Mouse (Mus musculus) lung, embryonic 16.5 days (tissue): Measurements from ENCODE around the gene Plch1. TPM values are rescaled to one million over a fixed set of nuclear protein-coding genes. Genes with fewer than 3 reads are reported as not detected.

Experiments
- ATAC-seq: fragments of 200-750 bp; cut with Nextera tagmentation; 2 replicates; pipeline ENCODE4 v1.8.0; 2017; ENCODE audit warnings: low read depth, mild to moderate bottlenecking, moderate library complexity
- H3K27ac ChIP-seq: fragments of 300-500 bp; sonication (generic); 2 replicates; pipeline ENCODE4 v1.5.1; 2014; ENCODE audit warnings: mild to moderate bottlenecking, control low read depth, low read length
- H3K27me3 ChIP-seq: fragments of 300-500 bp; sonication (generic); 2 replicates; pipeline ENCODE4 v1.6.1; 2014; ENCODE audit warnings: low read depth, low read length, mixed read lengths; ENCODE audit not compliant: control insufficient read depth, insufficient read depth
- H3K36me3 ChIP-seq: fragments of 300-500 bp; sonication (generic); 2 replicates; pipeline ENCODE4 v1.6.1; 2014; ENCODE audit warnings: low read length; ENCODE audit not compliant: control insufficient read depth, insufficient read depth
- H3K4me1 ChIP-seq: fragments of 300-500 bp; sonication (generic); replicated peaks from 2 replicates; pipeline ENCODE4 v1.6.1; 2014; ENCODE audit warnings: low read length, mixed read lengths; ENCODE audit not compliant: control insufficient read depth, insufficient read depth
- H3K4me2 ChIP-seq: fragments of 300-500 bp; sonication (generic); 2 replicates; pipeline ENCODE4 v1.6.1; 2014; ENCODE audit warnings: low read depth, low read length, control low read depth
- H3K4me3 ChIP-seq: fragments of 300-500 bp; sonication (generic); 2 replicates; pipeline ENCODE4 v1.5.1; 2014; ENCODE audit warnings: mild to moderate bottlenecking, low read length, control low read depth
- H3K9ac ChIP-seq: fragments of 300-500 bp; sonication (generic); 2 replicates; pipeline ENCODE4 v1.6.1; 2014; ENCODE audit warnings: low read length, control low read depth
- H3K9me3 ChIP-seq: fragments of 300-500 bp; sonication (generic); 2 replicates; pipeline ENCODE4 v1.6.1; 2016; ENCODE audit warnings: low read length; ENCODE audit not compliant: control insufficient read depth
- WGBS: fragments of 180-500 bp; shearing (Covaris S2); extraction: QIAGEN DNeasy Blood & Tissue Kit; methylation state at CpG from one replicate; pipeline ENCODE4 v1.1.7; 2014; 5-methylcytosine and 5-hydroxymethylcytosine counted together
- polyA plus RNA-seq: library from polyadenylated mRNA; unstranded; fragments of >200 nt; fragmentation: Nextera tagmentation; extraction: Ambion mirVana; gene quantifications from 2 replicates; pipeline ENCODE4 v1.2.1, GENCODE M21; 2015

The Plch1 gene
- polyA plus RNA-seq, 1 experiment from 2014 or later, result 5.4 TPM

DNA sequence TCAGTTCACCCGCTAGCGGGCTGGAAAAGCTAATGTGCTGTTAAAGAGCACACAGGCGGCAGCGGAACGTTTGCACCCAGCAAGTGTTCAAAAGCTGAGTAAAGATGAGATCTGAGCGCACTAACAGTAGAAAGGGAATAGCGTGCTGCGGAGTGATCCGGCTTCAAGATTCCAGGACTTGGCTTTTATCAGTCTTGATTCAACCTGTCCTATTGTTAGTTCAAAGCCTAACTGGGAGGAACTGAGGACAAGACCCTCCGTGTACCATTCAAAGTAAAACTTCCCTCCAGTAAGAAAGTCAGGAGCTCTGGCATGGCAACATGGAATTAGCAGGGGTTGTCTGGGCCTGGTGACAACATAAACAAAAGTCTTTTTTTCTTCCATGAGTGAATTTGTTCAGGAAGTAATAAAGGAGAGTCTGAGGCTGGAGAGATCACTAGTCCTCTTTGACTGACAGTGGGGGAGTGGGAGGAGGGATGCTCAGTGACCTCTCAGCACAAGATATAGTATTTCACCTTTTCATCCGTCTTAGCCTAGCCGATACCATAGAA, 824 bp upstream of the Plch1 start:
- ATAC-seq, result no peak
- H3K4me1 ChIP-seq, result peaks cover 6% of the 10 kb centered on the region; the same call in 1 of the 2 replicates
- H3K9ac ChIP-seq, result no peak overlapping the region
- 2% methylated on average over 12 of the region's 12 CpGs for WGBS
- H3K36me3 ChIP-seq, result no peaks in the 10 kb centered on the region
- H3K27ac ChIP-seq, result no peak overlapping the region
- no peaks in the 10 kb centered on the region for H3K9me3 ChIP-seq
- H3K4me3 ChIP-seq, result peak overlapping the region; percentile 76
- H3K4me2 ChIP-seq, result peak overlapping the region; percentile 99
- peaks cover 5% of the 10 kb centered on the region; the same call in 1 of the 2 replicates for H3K27me3 ChIP-seq

DNA sequence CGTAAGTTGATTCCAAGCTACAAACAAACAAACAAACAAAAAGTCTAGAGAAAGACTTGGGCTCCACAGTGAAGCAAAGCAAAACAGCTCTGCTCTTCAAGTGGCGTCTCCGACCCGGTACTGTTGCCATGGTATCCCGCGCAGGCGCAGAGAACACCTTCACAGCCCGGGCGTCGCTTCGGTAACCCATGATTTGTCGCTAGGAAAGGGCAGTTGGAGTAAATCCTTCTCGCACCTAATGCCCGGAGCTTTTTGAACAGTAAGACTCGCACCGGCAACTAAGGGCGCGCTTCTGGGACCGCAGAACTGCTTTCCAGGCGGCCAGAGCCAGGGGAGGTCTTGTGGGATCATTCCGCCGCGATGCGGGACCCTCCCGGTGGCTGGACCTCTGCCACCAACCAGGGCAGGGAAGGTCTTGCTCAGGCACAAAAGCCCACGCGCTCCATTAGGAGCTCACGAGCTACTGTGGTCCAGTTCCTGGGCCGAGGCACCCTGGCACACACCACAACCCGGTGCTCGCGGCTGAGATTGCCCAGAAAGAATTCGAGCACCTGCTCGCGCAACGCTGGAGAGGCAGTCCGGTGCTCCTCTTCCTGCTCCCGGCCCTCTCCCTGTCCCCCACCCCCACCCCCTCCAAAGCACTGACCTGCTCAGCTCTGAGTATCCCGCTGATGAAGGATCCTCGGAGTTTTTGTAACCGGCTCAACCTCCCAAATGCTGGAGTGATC, 527 bp downstream of the Plch1 start:
- Histone ChIP-seq H3K9me3 (no peaks in the 10 kb centered on the region), H3K4me1 (peaks cover 8% of the 10 kb centered on the region; the same call in 1 of the 2 replicates), H3K9ac (peak overlapping the region; percentile 69), H3K27ac (peak overlapping the region; percentile 86), H3K4me2 (peak overlapping the region; percentile 99), H3K4me3 (peak overlapping the region; percentile 76), H3K27me3 (peaks cover 5% of the 10 kb centered on the region; the same call in 1 of the 2 replicates), H3K36me3 (no peaks in the 10 kb centered on the region)
- ATAC-seq, result peak; percentile 86
- under 1% methylated on average over 40 of the region's 41 CpGs for WGBS

DNA sequence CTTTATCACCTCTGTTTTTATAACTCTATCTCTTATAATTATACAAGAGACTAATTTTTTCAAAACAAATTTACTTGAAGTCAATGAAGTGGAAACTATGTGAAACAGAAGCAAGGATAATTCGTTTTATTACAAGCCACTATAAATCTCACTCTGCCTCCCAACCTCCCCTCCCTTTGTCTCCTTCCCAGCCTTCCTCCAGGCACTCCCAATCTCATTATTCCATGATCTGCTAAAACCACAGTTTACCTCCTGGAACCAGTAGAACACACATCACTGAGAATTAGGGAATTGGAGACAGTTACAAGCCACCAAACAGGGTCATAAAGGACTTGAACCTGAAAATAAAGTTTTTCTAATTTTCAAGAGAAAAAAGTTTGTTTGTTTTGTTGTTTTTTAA, 2.1 kb downstream of the Plch1 start:
- Histone ChIP-seq H3K27me3 (peaks cover 5% of the 10 kb centered on the region; the same call in 1 of the 2 replicates), H3K27ac (no peak overlapping the region), H3K36me3 (no peaks in the 10 kb centered on the region), H3K4me2 (no peak overlapping the region), H3K9me3 (no peaks in the 10 kb centered on the region), H3K4me1 (peaks cover 8% of the 10 kb centered on the region; the same call in 1 of the 2 replicates), H3K4me3 (no peak overlapping the region), H3K9ac (no peak overlapping the region)
- no peak for ATAC-seq
- 38% methylated on average over 1 of the region's 1 CpGs for WGBS

- Histone ChIP-seq H3K9ac (no peak overlapping the region), H3K4me2 (no peak overlapping the region), H3K9me3 (no peaks in the 10 kb centered on the region), H3K27ac (no peak overlapping the region), H3K36me3 (no peaks in the 10 kb centered on the region), H3K27me3 (peaks cover 5% of the 10 kb centered on the region; the same call in 1 of the 2 replicates), H3K4me1 (peaks cover 8% of the 10 kb centered on the region; the same call in 1 of the 2 replicates), H3K4me3 (no peak overlapping the region)
- no peak for ATAC-seq
- WGBS, result 76% methylated on average over 4 of the region's 4 CpGs
Measured at GRCm38 (mm10) chr3:63896303-63896702, 3.0 kb downstream of the Plch1 start.

- WGBS, result 74% methylated on average over 2 of the region's 2 CpGs
- no peak overlapping the region for H3K4me2 ChIP-seq
- no peak for ATAC-seq
- peaks cover 8% of the 10 kb centered on the region; the same call in 1 of the 2 replicates for H3K4me1 ChIP-seq
- peaks cover 5% of the 10 kb centered on the region; the same call in 1 of the 2 replicates for H3K27me3 ChIP-seq
- H3K4me3 ChIP-seq, result no peak overlapping the region
- H3K9ac ChIP-seq, result no peak overlapping the region
- no peaks in the 10 kb centered on the region for H3K36me3 ChIP-seq
- no peak overlapping the region for H3K27ac ChIP-seq
- H3K9me3 ChIP-seq, result no peaks in the 10 kb centered on the region
Measured at GRCm38 (mm10) chr3:63895786-63896185, 3.5 kb downstream of the Plch1 start.

DNA sequence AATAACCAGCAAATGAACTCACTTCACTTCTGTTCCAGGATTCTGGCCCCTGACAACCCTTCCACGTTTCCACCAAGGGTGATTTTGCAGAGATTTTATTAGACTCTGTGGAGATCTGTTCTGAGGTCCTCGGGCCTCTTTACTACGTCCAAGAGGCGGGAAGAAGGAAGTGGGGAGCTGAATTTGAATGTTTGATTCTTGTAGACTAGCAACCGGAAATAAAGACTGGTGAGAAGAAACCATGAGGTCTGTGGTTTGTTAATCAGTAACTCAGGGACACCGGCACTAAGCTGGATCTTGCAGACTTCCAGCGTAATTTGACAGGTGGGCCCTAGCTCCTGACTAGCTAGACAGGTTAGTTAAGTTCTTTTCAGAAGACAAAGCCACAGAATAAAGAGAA, 5.6 kb downstream of the Plch1 start:
- Histone ChIP-seq H3K27me3 (no peaks in the 10 kb centered on the region; the same call in 1 of the 2 replicates), H3K36me3 (no peaks in the 10 kb centered on the region), H3K9ac (no peak overlapping the region; the same call in 1 of the 2 replicates), H3K27ac (peak overlapping the region; percentile 58), H3K9me3 (no peaks in the 10 kb centered on the region), H3K4me1 (peaks cover 5% of the 10 kb centered on the region; the same call in 1 of the 2 replicates), H3K4me3 (peak overlapping the region; percentile 31), H3K4me2 (peak overlapping the region; percentile 30)
- 36% methylated on average over 7 of the region's 7 CpGs for WGBS
- ATAC-seq, result peak; percentile 77

GRCm38 (mm10) chr3:63892154-63892553, 7.1 kb downstream of the Plch1 start:
- ATAC-seq, result no peak
- no peak overlapping the region for H3K4me3 ChIP-seq
- WGBS, result 36% methylated on average over 3 of the region's 3 CpGs
- H3K36me3 ChIP-seq, result no peaks in the 10 kb centered on the region
- H3K4me2 ChIP-seq, result no peak overlapping the region
- no peaks in the 10 kb centered on the region for H3K27me3 ChIP-seq
- peaks cover 2% of the 10 kb centered on the region; the same call in 1 of the 2 replicates for H3K4me1 ChIP-seq
- H3K9ac ChIP-seq, result no peak overlapping the region
- no peak overlapping the region for H3K27ac ChIP-seq
- no peaks in the 10 kb centered on the region for H3K9me3 ChIP-seq

DNA sequence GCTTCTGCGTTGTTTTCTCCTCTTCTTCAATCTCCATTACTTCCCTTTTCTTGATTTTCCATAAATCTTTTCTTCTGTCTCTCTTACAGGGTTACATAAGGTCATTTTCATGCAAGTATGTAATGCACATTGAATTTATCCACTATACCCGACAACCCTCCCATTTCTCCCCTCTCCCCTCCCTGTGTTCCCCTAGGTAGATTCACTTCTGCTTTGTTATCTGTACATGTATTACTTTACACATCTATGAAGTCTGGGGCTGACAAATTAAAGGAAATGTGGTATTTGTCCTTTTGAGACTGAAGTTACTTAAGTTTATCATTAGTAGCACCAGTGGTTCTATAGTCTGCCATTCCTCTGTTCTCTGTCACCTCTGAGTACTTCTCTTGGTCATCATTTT, 18.2 kb downstream of the Plch1 start:
- H3K4me2 ChIP-seq, result no peak overlapping the region
- H3K36me3 ChIP-seq, result no peaks in the 10 kb centered on the region
- H3K4me3 ChIP-seq, result no peak overlapping the region
- 78% methylated on average over 2 of the region's 2 CpGs for WGBS
- H3K9ac ChIP-seq, result no peak overlapping the region
- ATAC-seq, result no peak
- H3K27me3 ChIP-seq, result no peaks in the 10 kb centered on the region
- 0 out of 2 replicates have a peak, but pooled peaks cover 3% of the 10 kb centered on the region for H3K9me3 ChIP-seq
- no peak overlapping the region for H3K27ac ChIP-seq
- H3K4me1 ChIP-seq, result no peaks in the 10 kb centered on the region

- H3K4me2 ChIP-seq, result no peak overlapping the region
- no peak for ATAC-seq
- no peaks in the 10 kb centered on the region for H3K36me3 ChIP-seq
- H3K4me1 ChIP-seq, result no peaks in the 10 kb centered on the region
- no peak overlapping the region for H3K9ac ChIP-seq
- 52% methylated on average over 4 of the region's 4 CpGs for WGBS
- no peaks in the 10 kb centered on the region for H3K27me3 ChIP-seq
- no peak overlapping the region for H3K27ac ChIP-seq
- no peak overlapping the region for H3K4me3 ChIP-seq
- no peaks in the 10 kb centered on the region for H3K9me3 ChIP-seq
Measured at GRCm38 (mm10) chr3:63878995-63879666, 20.1 kb downstream of the Plch1 start.
